10 mouse cellular contexts compared by ENCODE assay signal in genomic region chr4:10835252-10836051, GRCm38 (mm10). TPM values are rescaled to one million over a fixed set of nuclear protein-coding genes. Genes with fewer than 3 reads are reported as not detected.
DNase-seq lines count a peak whose midpoint lies in the region; ATAC-seq and TF ChIP-seq lines count a peak whose summit lies in the region.
"Had no signal": no experiment of that assay in that cellular context is flagged by ENCODE, and none has a peak within 500 bp of the region (broad histone marks: within the 10 kb centered on the region; RNA-seq: fewer than 3 reads in every experiment).

No protein-coding gene starts in this region.

- H3K4me1 ChIP-seq in forebrain, embryonic 11.5 days (replicated peaks; ENCODE audit: control insufficient read depth, insufficient read depth, low read length) = no peaks in the 10 kb centered on the region
- H3K4me1 ChIP-seq in forebrain, embryonic 10.5 days = no peaks in the 10 kb centered on the region
- H3K4me1 ChIP-seq in cortical plate, adult 2 months (ENCODE audit: control insufficient read depth, insufficient read depth, low read length) = no peaks in the 10 kb centered on the region
- no peaks in the 10 kb centered on the region for H3K4me1 ChIP-seq in midbrain, embryonic 15.5 days
- H3K4me1 ChIP-seq: heart, embryonic 15.5 days had no signal

- no peaks in the 10 kb centered on the region for H3K36me3 ChIP-seq in forebrain, embryonic 11.5 days (ENCODE audit: control insufficient read depth, insufficient read depth, low read length)
- H3K36me3 ChIP-seq in forebrain, embryonic 10.5 days (replicated peaks) = no peaks in the 10 kb centered on the region
- H3K36me3 ChIP-seq in midbrain, embryonic 15.5 days (replicated peaks) = no peaks in the 10 kb centered on the region
- H3K36me3 ChIP-seq: heart, embryonic 15.5 days had no signal

- H3K27me3 ChIP-seq in forebrain, embryonic 11.5 days (ENCODE audit: control insufficient read depth, insufficient read depth, low read length) = no peaks in the 10 kb centered on the region
- no peaks in the 10 kb centered on the region for H3K27me3 ChIP-seq in forebrain, embryonic 10.5 days (ENCODE audit: poor library complexity, severe bottlenecking)
- no peaks in the 10 kb centered on the region for H3K27me3 ChIP-seq in midbrain, embryonic 15.5 days (replicated peaks)
- H3K27me3 ChIP-seq: heart, embryonic 15.5 days; megakaryocyte, embryonic 14.5 days had no signal

- H3K4me3 ChIP-seq in forebrain, embryonic 11.5 days (ENCODE audit: low read depth, low read length) = no peak overlapping the region
- no peak overlapping the region for H3K4me3 ChIP-seq in forebrain, embryonic 10.5 days
- no peak overlapping the region for H3K4me3 ChIP-seq in cortical plate, adult 2 months (ENCODE audit: insufficient read depth, low read length)
- no peak overlapping the region for H3K4me3 ChIP-seq in midbrain, embryonic 15.5 days
- H3K4me3 ChIP-seq: heart, embryonic 15.5 days; megakaryocyte, embryonic 14.5 days had no signal

- no peak overlapping the region for H3K4me2 ChIP-seq in forebrain, embryonic 11.5 days (ENCODE audit: low read depth, low read length, severe bottlenecking)
- no peak overlapping the region for H3K4me2 ChIP-seq in midbrain, embryonic 15.5 days
- H3K4me2 ChIP-seq: heart, embryonic 15.5 days had no signal

- H3K27ac ChIP-seq in forebrain, embryonic 11.5 days (ENCODE audit: low read depth, low read length) = no peak overlapping the region
- H3K27ac ChIP-seq in forebrain, embryonic 10.5 days = no peak overlapping the region
- H3K27ac ChIP-seq in cortical plate, adult 2 months (ENCODE audit: insufficient read depth, low read length) = no peak overlapping the region
- H3K27ac ChIP-seq in midbrain, embryonic 15.5 days = no peak overlapping the region
- H3K27ac ChIP-seq: heart, embryonic 15.5 days had no signal

- TF ChIP-seq POLR2A in cortical plate, adult 2 months (IDR thresholded peaks at IDR 0.05; ENCODE audit: extremely low read depth, insufficient read depth, low read length) = no peak

- WGBS in forebrain, embryonic 11.5 days = 80% methylated on average over 6 of the region's 6 CpGs
- WGBS in forebrain, embryonic 10.5 days = 76% methylated on average over 6 of the region's 6 CpGs
- WGBS in midbrain, embryonic 15.5 days = 77% methylated on average over 6 of the region's 6 CpGs

- 0 out of 2 replicates have a peak, but pooled peaks have one; percentile 44 for ATAC-seq in forebrain, embryonic 11.5 days (replicated peaks; ENCODE audit: low FRiP score)
- peak; percentile 54 for ATAC-seq in midbrain, embryonic 15.5 days (replicated peaks)
- ATAC-seq in monocyte, adult 5-6 weeks (replicated peaks; ENCODE audit: insufficient number of reproducible peaks, low FRiP score, low TSS enrichment, poor library complexity, severe bottlenecking) = no peak

- peak; percentile 55 for DNase-seq in forebrain, embryonic 11.5 days (ENCODE audit: low spot score)
- DNase-seq in forebrain, embryonic 10.5 days (ENCODE audit: extremely low spot score, low spot score) = no peak
- DNase-seq in right cerebral cortex, adult 18-20 months = peak; percentile 29
- no peak for DNase-seq in right cerebral cortex, postnatal 36 days (ENCODE audit: low spot score in 2 of 2)
- peak; percentile 54 to 64 for DNase-seq in layer of hippocampus, postnatal 10 days (ENCODE audit: low spot score in 2 of 2)

- H3K9me3 ChIP-seq in forebrain, embryonic 11.5 days (ENCODE audit: control insufficient read depth, low read length) = no peaks in the 10 kb centered on the region
- H3K9me3 ChIP-seq in forebrain, embryonic 10.5 days = no peaks in the 10 kb centered on the region
- H3K9me3 ChIP-seq in midbrain, embryonic 15.5 days = no peaks in the 10 kb centered on the region
- H3K9me3 ChIP-seq: heart, embryonic 15.5 days; megakaryocyte, embryonic 14.5 days had no signal

- H3K9ac ChIP-seq in forebrain, embryonic 11.5 days (ENCODE audit: low read length) = no peak overlapping the region
- no peak overlapping the region for H3K9ac ChIP-seq in midbrain, embryonic 15.5 days
- H3K9ac ChIP-seq: heart, embryonic 15.5 days had no signal

- peak; percentile 37 for TF ChIP-seq CTCF in cortical plate, adult 2 months (IDR thresholded peaks at IDR 0.05; ENCODE audit: extremely low read depth, insufficient read depth, low read length)

RNA-seq across cellular contexts. Expression of gene 2610301B20Rik, which starts 38.8 kb away (rescaled TPM):
- polyA plus RNA-seq in forebrain, embryonic 11.5 days (2014; fragmentation: Nextera tagmentation; extraction: Ambion mirVana) = 47.9 and 48.2 TPM in 2 replicates
- polyA plus RNA-seq in forebrain, embryonic 10.5 days (2016; fragmentation: Nextera tagmentation; extraction: Ambion mirVana) = 40.9 and 41.8 TPM in 2 replicates
- polyA plus RNA-seq in cortical plate, adult 2 months (2012; rRNA removed) = 41.8 and 44.5 TPM in 2 replicates
- total RNA-seq in layer of hippocampus, postnatal 10 days (2021) = 10 to 100 TPM; 26.2 to 27.5 TPM
- 47.6 and 47.7 TPM in 2 replicates for polyA plus RNA-seq in midbrain, embryonic 15.5 days (2015; fragmentation: Nextera tagmentation; extraction: Ambion mirVana)
- 2.1 to 4.1 TPM (median 4.1 TPM) in 3 replicates for total RNA-seq in monocyte, adult 5-6 weeks (2017)

Comparison
In these comparisons a context has a peak if more than half of its experiments do, and no peak if none do; other contexts are left out.
1. DNase-seq: peak in forebrain, embryonic 11.5 days (single experiment), right cerebral cortex, adult 18-20 months (single experiment) and layer of hippocampus, postnatal 10 days (2 of 2); none in forebrain, embryonic 10.5 days (single experiment) and right cerebral cortex, postnatal 36 days (0 of 2).